Mouse (Mus musculus) kidney, adult 2 months (tissue): ENCODE results near the gene Tctex1d1. TPM values are rescaled to one million over a fixed set of nuclear protein-coding genes. Genes with fewer than 3 reads are reported as not detected.

Source experiments
- DNase-seq: peaks from one replicate; pipeline ENCODE4 v3.0.0; 2021
- H3K27ac ChIP-seq: fragments of 200-500 bp; 2 replicates; pipeline ENCODE4 v1.5.1; 2012; ENCODE audit warnings: low read depth, low read length, control low read depth, inconsistent platforms; ENCODE audit not compliant: insufficient read depth
- H3K27me3 ChIP-seq: fragments of 200-500 bp; replicated peaks from 2 replicates; pipeline ENCODE4 v1.6.1; 2012; ENCODE audit warnings: mild to moderate bottlenecking, moderate library complexity, low read length, inconsistent platforms; ENCODE audit not compliant: control insufficient read depth, insufficient read depth
- H3K36me3 ChIP-seq: fragments of 200-500 bp; 2 replicates; pipeline ENCODE4 v1.6.1; 2012; ENCODE audit warnings: mild to moderate bottlenecking, moderate library complexity, low read length, inconsistent platforms; ENCODE audit not compliant: control insufficient read depth, insufficient read depth
- H3K4me1 ChIP-seq: fragments of 200-500 bp; 2 replicates; pipeline ENCODE4 v1.6.1; 2011; ENCODE audit warnings: low read length; ENCODE audit not compliant: control insufficient read depth, insufficient read depth
- H3K4me3 ChIP-seq: fragments of 200-500 bp; 2 replicates; pipeline ENCODE4 v1.5.1; 2011; ENCODE audit warnings: mild to moderate bottlenecking, low read depth, low read length, control low read depth; ENCODE audit not compliant: insufficient read depth
- CTCF ChIP-seq: fragments of 200-500 bp; conservative IDR thresholded peaks from 2 replicates; pipeline ENCODE4 v1.5.1; 2011; ENCODE audit warnings: low read depth, mild to moderate bottlenecking, control low read depth, low read length, moderate library complexity, mixed read lengths; ENCODE audit not compliant: insufficient read depth, insufficient read length
- POLR2A ChIP-seq: fragments of 200-500 bp; IDR thresholded peaks from one replicate; pipeline ENCODE4 v1.6.1; 2011; ENCODE audit warnings: low read depth, low read length, control low read depth
- WGBS: fragments of 180-500 bp; shearing (Covaris S2); methylation state at CpG from one replicate; pipeline ENCODE4 v1.1.7; 2018; 5-methylcytosine and 5-hydroxymethylcytosine counted together
- polyA plus RNA-seq: library from polyadenylated mRNA; depleted of rRNA; stranded (reverse); fragments of >200 nt; gene quantifications from 2 replicates; pipeline ENCODE4 v1.2.3, GENCODE M21; 2012

Tctex1d1 gene
- polyA plus RNA-seq, 1 experiment = not detected

- Histone ChIP-seq H3K4me1 (no peaks in the 10 kb centered on the region), H3K27me3 (no peaks in the 10 kb centered on the region), H3K36me3 (no peaks in the 10 kb centered on the region), H3K27ac (no peak overlapping the region), H3K4me3 (no peak overlapping the region)
- 82% methylated on average over 2 of the region's 2 CpGs for WGBS
- DNase-seq = no peak
- TF ChIP-seq CTCF (no peak), POLR2A (no peak)
Observed at GRCm38 (mm10) chr4:102987756-102988155, 9.3 kb downstream of the Tctex1d1 start.

GRCm38 (mm10) chr4:102988526-102988925 lies 10.1 kb downstream of the Tctex1d1 start:
- no peak for TF ChIP-seq CTCF
- TF ChIP-seq POLR2A = no peak
- Histone ChIP-seq H3K4me3 (no peak overlapping the region), H3K36me3 (no peaks in the 10 kb centered on the region), H3K27me3 (no peaks in the 10 kb centered on the region), H3K4me1 (no peaks in the 10 kb centered on the region), H3K27ac (no peak overlapping the region)
- WGBS = 81% methylated on average over 6 of the region's 6 CpGs
- DNase-seq = no peak

GRCm38 (mm10) chr4:102989391-102989790 lies 11.0 kb downstream of the Tctex1d1 start:
- 72% methylated on average over 5 of the region's 5 CpGs for WGBS
- Histone ChIP-seq H3K27me3 (no peaks in the 10 kb centered on the region), H3K4me3 (no peak overlapping the region), H3K4me1 (no peaks in the 10 kb centered on the region), H3K27ac (no peak overlapping the region), H3K36me3 (no peaks in the 10 kb centered on the region)
- DNase-seq = no peak
- TF ChIP-seq POLR2A (no peak), CTCF (no peak)

- no peak overlapping the region for H3K4me3 ChIP-seq
- H3K27ac ChIP-seq = no peak overlapping the region
- no peak for TF ChIP-seq POLR2A
- no peak for TF ChIP-seq CTCF
- 80% methylated on average over 4 of the region's 4 CpGs for WGBS
- no peaks in the 10 kb centered on the region for H3K27me3 ChIP-seq
- DNase-seq = no peak
- H3K4me1 ChIP-seq = no peaks in the 10 kb centered on the region
- no peaks in the 10 kb centered on the region for H3K36me3 ChIP-seq
Observed at GRCm38 (mm10) chr4:102990016-102990415, 11.6 kb downstream of the Tctex1d1 start.

GRCm38 (mm10) chr4:102990595-102991340 lies 12.4 kb downstream of the Tctex1d1 start:
- Histone ChIP-seq H3K27ac (no peak overlapping the region), H3K27me3 (no peaks in the 10 kb centered on the region)
- 75% methylated on average over 11 of the region's 11 CpGs for WGBS

GRCm38 (mm10) chr4:102991685-102992084 lies 13.3 kb downstream of the Tctex1d1 start:
- H3K36me3 ChIP-seq = no peaks in the 10 kb centered on the region
- 79% methylated on average over 3 of the region's 3 CpGs for WGBS
- H3K4me3 ChIP-seq = no peak overlapping the region
- no peaks in the 10 kb centered on the region for H3K27me3 ChIP-seq
- H3K4me1 ChIP-seq = no peaks in the 10 kb centered on the region
- DNase-seq = no peak
- TF ChIP-seq POLR2A (no peak), CTCF (no peak)
- no peak overlapping the region for H3K27ac ChIP-seq

More at GRCm38 (mm10) chr4:102990595-102991340, 12.4 kb downstream of the Tctex1d1 start:
- no peak for DNase-seq
- Histone ChIP-seq H3K4me3 (no peak overlapping the region), H3K4me1 (no peaks in the 10 kb centered on the region), H3K36me3 (no peaks in the 10 kb centered on the region)
- TF ChIP-seq CTCF = no peak
- TF ChIP-seq POLR2A = no peak

- no peaks in the 10 kb centered on the region for H3K27me3 ChIP-seq
- no peak overlapping the region for H3K4me3 ChIP-seq
- H3K27ac ChIP-seq = no peak overlapping the region
- H3K4me1 ChIP-seq = no peaks in the 10 kb centered on the region
- WGBS = 88% methylated on average over 4 of the region's 4 CpGs
- TF ChIP-seq CTCF (no peak), POLR2A (no peak)
- no peak for DNase-seq
- H3K36me3 ChIP-seq = no peaks in the 10 kb centered on the region
Observed at GRCm38 (mm10) chr4:103004681-103005080, 26.3 kb downstream of the Tctex1d1 start.
